Mouse (Mus musculus): ENCODE results near the gene Mib2.
"Not testable (repeated sequence)": the region's sequence is repeated elsewhere in the genome, so short reads cannot be mapped to it uniquely, and the experiment has no call there.

GRCm38 (mm10) chr4:155683670-155684277, 14.8 kb upstream of the Mib2 start:
- not testable (repeated sequence) for TF ChIP-seq CTCF (IDR thresholded peaks at IDR 0.05; ENCODE audit: low read depth, low read length); GATA1 (IDR thresholded peaks at IDR 0.05; ENCODE audit: borderline replicate concordance, low read length); GATA2 (IDR thresholded peaks at IDR 0.05; ENCODE audit: borderline replicate concordance, low read depth, low read length); POLR2AphosphoS5 (IDR thresholded peaks at IDR 0.05; ENCODE audit: insufficient replicate concordance, low read depth, low read length)
